Mouse (Mus musculus): ENCODE measurements around the gene Iqcf5.
A peak's percentile ranks its signal among the peaks of the same experiment; 100 is the strongest.

Iqcf5 gene

DNA sequence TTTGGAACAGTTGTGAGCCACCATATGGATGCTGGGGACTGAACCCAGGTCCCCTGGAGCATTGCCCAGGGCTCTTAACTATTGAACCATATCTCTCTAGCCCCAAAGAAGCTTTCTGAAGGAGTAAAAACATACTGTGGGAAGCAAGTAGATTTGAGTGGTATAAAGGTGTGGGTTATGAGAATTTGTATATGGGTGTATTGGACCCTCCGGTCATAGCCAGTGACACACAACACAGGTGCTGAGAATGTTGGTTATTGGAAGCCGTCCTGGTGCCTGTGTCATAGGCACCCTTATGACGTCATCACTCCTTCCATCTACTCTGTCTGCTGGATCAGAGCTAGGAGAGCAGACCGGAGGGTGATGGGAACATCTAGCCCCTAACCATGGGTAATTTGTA, at the start of gene Iqcf5:
Gene Iqcf5 (plus strand): TSS at position 301 of the 400 bp plus-strand sequence.
- DNase-seq: no peak

DNA sequence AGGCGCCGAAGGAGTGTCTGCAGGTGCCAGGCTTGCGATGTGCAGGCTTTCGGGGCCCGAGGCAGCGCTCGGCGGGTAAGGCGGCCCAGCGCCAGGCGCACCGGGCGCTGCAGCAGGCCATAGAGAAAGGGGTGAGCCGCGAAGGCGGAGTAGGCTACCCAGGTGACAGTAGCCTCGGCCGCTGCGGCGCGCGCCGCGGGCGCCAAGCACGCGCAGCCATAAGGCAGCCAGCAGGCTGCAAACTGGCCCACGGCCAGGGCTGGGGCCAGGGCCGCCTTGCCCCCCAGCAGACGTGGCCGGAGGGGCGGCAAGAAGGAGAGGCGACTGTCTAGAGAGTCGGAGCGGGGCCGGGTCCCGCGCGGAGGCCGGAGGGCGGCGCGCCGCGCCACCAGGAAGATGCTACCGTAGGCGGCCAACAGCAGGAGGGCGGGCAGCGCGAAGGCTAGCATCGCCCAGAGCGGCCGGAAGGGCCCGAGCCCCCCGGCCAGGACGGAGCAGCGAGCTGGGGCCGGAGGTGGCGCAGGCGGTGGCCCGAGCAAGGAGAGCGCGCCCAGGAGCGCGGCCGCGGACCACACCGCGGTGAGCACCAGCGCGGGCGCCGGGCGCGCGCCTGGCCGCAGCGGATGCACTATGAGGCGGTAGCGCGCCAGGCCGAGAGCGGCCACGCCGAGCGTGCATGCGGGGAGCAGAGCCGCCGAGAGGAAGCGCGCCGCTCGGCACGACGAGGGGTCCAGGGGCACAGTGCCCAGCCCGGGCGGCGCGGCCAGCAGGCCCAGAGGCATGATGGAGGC, 49.4 kb upstream of the Iqcf5 start:
- DNase-seq: peak; percentile 86

DNA sequence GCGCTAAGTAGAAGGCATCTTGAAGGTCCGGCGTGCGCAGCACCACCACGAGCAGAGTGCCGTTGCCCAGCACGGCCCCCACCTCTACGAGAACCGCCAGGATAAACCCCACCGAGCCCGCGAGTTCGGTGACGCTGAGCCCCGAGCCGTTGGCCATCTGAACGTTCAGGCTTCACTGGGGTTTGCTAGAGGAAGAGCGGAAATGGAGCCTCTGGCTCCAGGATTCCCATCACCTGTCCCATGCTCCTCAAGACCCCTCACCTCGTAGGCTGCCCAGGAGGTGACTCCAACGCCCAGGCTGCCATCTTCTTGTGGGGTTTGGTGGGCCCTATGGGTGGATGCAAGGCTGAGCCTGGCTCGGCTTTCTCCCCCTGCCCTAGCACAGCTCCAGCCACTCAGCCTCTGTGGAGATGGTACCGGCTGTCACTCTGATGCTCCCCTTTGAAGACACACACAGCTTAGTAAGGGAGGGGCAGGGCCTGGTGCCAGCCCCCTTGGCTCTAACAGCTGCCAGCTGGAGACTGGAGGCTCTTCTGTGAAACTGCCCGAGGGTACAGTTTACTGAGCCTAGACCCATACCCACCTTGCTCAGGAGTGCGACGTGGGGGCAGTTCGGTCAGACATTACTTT, 48.7 kb upstream of the Iqcf5 start, which contains the start of gene Gpr62:
Gene Gpr62 (minus strand): TSS at position 368 of the 630 bp plus-strand sequence.
- peak; percentile 46 for DNase-seq

GRCm38 (mm10) chr9:106466721-106467120, 47.7 kb upstream of the Iqcf5 start:
- no peak for DNase-seq

DNA sequence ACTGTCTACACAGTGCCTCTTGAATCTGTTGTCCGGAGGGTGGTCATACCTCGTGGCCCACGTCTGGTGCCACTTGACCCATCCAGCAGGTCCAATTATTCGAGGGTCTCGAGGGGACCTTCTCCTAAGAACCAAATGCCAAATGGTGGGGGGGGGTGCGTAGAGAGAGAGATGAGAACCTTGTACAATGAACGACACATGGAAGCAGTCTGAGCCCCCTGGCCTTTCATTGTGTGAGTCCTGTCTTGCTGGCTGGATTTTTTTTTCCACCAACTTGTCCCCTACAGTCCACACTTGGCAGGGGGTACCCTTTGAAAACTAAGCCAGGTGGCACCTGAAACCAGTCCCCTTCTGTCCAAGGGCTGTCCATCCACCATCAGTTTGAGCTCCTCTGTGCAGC, 46.6 kb upstream of the Iqcf5 start:
- peak; percentile 3 for DNase-seq

GRCm38 (mm10) chr9:106469317-106469716, 45.1 kb upstream of the Iqcf5 start:
- no peak for DNase-seq

- no peak for DNase-seq
These were observed 44.6 kb upstream of the Iqcf5 start for GRCm38 (mm10) chr9:106469776-106470175.

GRCm38 (mm10) chr9:106470991-106471750, 43.2 kb upstream of the Iqcf5 start:
- DNase-seq: peak; percentile 5

- peak; percentile 19 for DNase-seq
These were observed 42.5 kb upstream of the Iqcf5 start for GRCm38 (mm10) chr9:106471892-106472291.

- peak; percentile 3 for DNase-seq
These were observed 42.1 kb upstream of the Iqcf5 start for GRCm38 (mm10) chr9:106472321-106472720.

- peak; percentile 2 for DNase-seq
These were observed 41.2 kb upstream of the Iqcf5 start for GRCm38 (mm10) chr9:106473081-106473752.

DNA sequence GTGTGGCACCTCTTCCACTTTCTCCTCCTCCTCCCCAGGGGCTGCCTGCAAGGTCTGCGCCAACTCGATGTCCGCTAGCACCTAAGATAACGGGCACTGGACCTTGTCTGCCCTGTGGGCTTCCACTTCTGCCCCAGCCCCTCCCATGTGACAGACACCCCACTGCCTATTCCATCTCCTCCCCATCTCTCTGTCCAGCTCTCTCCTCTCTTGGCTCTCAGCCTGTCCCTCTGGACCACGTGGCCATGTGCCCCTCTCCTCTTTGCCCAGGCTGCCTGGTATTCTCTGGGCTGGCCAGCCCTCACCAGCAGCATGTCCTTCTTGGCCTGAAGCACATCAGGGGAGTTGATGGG, 40.6 kb upstream of the Iqcf5 start:
- no peak for DNase-seq

- DNase-seq: peak; percentile 24
These were observed 39.9 kb upstream of the Iqcf5 start for GRCm38 (mm10) chr9:106474456-106474855.

DNA sequence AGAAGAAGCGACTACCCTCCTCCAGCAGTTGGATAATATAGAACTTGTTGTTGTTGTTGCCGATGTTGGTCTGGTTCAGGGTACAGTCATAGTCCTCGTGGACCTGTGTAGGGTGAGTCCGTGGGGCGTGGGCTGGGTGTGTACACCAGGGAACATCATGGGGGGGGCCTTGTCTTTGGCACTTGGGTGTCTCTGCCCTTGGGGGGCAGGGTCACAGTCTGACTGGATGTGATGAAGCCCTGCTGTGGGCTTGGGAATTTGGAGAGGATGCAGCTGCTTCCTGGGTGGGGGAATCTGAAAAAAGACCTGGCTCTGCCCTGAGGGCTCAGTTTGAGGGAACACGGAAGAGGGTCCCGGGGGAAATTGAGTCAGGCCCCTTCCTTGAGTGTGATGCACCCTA, 39.3 kb upstream of the Iqcf5 start:
- DNase-seq: peak; percentile 2

- DNase-seq: no peak
These were observed 38.7 kb upstream of the Iqcf5 start, which contains the start of gene Rrp9 for GRCm38 (mm10) chr9:106475663-106476001. Gene Rrp9 (plus strand): TSS chr9:106475963.

DNA sequence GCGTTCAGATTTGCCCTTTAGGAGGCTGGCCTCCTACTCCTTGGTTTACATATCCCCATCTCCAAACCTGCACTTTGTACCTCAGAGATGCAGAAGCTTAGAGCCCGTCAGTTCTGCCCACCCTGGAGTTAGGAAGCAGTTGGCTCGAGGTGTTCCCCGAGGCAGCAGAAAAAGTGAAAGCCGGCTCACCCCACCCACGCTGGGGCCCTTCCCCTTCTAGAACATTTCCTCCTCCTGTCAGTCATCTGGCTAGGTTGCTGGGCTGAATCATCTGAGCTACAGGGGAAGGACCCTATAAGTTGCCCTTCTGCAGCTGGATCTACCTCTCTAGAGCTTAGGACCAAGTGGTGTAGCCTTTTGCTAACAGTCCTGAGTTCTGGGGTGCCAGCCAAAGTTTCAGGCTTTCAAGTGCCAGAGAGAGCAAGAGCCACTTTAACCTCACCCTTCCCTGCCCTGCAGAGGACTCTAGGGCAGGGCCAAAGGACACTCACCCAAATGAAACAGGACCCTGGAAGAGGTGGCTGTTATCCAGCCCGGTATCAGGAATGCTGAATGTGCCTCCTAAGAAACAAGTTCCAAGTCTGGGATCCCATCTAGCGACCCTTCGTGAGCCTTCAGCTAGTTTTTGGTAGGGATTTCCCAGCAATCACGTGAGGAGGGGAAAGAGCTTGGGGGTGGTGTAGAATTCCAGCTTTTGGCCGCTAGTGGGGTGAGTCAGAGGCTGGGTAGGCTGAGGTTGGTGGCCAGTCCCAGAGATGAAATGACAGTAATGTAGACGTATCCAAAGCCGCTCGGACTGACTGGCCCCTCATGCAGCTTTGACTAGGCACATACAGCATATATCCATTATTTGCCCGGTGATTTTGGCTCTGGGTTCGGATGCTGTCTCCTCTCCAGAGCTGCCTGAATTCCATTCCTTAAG, 38.1 kb upstream of the Iqcf5 start:
- DNase-seq: peak; percentile 11

DNA sequence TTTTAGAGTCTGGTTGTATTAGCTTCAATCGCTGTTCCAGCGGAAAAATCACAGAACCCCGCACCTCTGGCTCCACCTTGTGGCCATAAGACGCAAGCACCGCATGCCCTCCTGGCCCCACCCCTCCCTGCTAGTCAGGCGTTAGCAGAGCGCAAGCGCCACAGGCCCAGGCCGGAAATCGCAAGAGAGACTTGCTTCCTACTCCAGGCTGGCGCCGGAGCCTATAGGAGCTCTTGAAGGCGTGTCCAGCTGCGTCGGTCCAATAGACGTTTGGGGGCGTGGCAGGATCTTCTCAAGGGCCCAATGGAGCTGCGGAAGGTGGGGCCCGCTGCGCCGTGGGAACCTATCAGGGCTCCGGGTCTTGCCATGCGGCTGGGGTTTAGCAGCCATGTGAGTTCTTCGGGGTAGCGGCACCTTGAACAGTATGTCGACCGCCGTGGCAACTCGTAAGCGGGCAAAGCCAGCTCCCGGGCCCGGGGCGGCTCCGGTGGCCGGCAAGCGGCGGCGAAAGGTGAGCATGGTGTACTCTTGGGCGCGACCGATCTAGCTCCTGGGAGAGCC, 37.4 kb upstream of the Iqcf5 start, which contains the start of gene Parp3:
Gene Parp3 (minus strand): TSS at position 26 of the 561 bp plus-strand sequence.
- peak; percentile 99 for DNase-seq

DNA sequence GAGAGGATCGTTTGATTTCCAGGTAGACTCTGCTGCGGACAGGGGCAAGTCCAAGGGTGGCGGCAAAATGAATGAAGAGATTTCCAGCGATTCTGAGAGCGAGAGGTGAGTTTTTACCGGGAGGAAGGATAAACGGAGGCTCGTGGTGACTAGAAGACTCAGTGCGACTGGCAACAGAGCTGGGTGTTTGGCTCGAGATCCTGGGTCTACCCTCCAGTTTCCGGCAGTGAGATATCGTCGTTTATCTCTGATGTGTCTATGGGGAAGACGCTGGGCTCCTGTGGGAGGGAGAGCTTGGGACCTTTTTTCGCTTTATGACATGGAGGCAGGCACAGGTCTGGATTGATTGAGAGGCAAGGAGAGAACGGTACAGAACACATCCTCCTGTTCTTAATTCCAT, 36.7 kb upstream of the Iqcf5 start:
- DNase-seq: no peak

DNA sequence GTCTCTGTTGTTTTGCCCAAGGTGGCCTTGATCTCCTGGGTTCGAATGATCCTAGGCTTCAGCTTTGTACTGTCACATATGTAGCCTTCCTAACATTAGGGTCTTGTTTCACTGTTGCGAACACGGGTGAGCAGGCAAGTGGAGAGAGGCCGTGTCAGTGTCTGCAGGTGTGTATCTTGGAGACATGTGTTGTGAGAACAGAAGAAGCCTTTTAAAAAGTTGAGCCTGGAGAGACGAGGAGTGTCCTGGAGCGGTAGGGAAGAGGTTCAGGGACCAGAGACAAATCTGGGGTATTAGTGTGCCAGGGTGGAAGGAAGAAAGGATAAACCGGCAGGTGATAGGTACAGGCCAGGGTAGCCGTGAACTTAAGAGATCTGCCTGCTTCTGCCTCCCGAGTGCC, 36.3 kb upstream of the Iqcf5 start:
- DNase-seq: no peak

- DNase-seq: peak; percentile 0
These were observed 33.8 kb upstream of the Iqcf5 start for GRCm38 (mm10) chr9:106480541-106480940.

GRCm38 (mm10) chr9:106481075-106481474, 33.3 kb upstream of the Iqcf5 start:
- DNase-seq: no peak

- DNase-seq: peak; percentile 1
These were observed 32.7 kb upstream of the Iqcf5 start for GRCm38 (mm10) chr9:106481676-106482075.
